Mouse (Mus musculus) urinary bladder, postnatal 4 days (tissue): ENCODE measurements around the gene Gm436.

Source experiments
- DNase-seq, 2 experiments: peaks; one replicate each; pipeline ENCODE4 v3.0.0; 2021 to 2022; ENCODE audit warnings: low spot score in 2 of 2

Gene Gm436

DNA sequence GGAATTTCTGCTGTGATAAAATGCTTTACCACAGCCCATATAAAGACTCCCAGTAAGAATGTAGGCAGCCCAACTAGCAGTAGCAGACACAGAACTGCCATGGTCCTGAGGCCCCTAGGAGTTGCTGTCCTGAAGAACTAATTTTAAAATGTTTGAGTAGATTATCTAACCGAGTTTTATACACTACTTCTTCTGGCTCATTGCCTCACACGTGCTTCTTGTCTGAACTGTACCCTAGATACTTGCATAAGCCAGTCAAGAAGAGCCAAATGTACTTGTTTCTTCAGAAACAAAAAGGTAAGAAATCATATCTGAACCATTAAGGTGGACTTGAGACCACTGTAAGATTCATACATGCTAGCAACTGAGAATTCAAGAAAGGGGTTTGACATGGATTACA lies at the start of gene Gm436:
TSS of gene Gm436 (minus strand) at position 101 of the 400 bp plus-strand sequence.
- no peak for DNase-seq

DNA sequence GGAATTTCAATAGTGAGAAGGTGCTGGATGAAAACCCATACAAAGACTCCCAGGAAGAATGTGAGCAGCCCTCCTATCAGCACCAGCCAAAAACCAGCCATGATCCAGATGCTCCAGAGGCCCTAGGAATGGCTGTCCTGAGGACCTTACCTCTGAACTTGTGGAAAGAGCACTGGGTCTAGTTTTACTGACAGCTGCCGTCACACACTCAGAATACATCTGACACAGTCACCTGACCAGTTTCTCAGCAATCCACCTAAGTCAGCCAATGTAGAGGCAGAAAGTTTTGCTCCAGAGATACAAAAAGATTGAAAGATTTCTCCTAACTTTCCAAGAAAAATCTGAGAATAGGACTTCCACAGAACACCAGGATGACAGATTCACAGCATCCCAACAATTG lies 35.1 kb upstream of the Gm436 start, which contains the start of gene Gm13178:
TSS of gene Gm13178 (minus strand) at position 101 of the 400 bp plus-strand sequence.
- no peak for DNase-seq

DNA sequence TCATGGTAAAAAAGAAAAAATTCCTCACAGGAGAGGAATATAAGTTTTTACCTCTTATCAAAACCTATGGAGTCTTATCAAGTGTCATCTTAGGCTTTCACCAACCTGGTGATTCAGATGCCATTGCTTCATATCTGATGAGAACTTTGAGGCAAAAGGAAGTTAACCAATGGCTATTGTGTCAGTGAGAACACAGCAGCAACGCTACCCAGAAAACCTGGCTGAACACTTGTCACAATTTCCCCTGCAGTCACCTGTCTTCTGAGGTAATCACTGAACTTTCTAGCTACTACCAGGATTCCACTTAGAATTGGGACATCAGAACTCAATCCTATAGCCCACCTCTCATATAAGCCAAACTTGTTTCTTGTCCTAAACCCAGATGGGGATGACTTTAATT lies 33.5 kb upstream of the Gm436 start:
- DNase-seq, result no peak

DNA sequence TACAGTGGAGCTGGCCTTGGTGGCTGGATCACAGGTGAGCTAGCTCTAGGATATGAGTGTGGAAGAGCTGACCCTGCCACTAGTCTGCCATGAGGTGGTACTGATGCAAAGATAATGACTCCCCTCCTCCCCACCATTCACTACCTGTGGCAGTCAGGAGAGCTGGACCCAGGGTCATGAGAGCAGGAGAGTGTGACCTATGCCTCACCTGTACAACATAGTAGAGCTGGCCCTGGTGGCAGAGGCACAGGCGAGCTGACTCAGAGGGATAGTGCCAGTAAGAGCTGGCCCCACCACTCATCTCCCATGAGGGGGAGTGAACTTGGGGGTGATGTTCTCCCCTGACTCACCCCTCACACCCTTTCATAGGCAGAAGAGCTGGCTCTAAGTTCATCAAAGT lies 32.1 kb upstream of the Gm436 start:
- DNase-seq, result no peak

DNA sequence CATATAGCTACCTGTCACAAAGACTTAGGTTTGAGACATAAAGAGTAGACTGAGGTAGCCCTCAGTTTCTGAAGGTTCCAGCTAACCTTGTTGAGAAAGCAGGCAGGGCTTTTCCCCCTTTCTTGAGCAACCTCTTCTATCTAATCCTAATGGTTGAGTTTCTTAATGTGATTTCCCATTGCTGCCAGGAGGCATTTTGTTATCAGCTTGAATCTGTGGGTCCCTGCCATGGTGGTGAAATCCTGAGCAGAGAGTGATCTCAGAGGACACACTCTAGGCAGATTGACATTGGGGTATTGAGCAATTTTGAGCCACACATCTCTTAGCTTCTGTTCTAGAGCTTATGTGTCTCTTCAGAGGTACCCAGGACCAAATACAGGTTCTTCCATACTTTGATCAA lies 47.9 kb downstream of the Gm436 start:
- DNase-seq, result no peak
